Mouse (Mus musculus): ENCODE measurements around the gene Dppa1. TPM values are rescaled to one million over a fixed set of nuclear protein-coding genes. Genes with fewer than 3 reads are reported as not detected.
"Not testable (repeated sequence)": the region's sequence is repeated elsewhere in the genome, so short reads cannot be mapped to it uniquely, and the experiment has no call there.

Dppa1 gene
- not detected for total RNA-seq (2021)
- long read RNA-seq, experiment 1: 0 reads
- long read RNA-seq, experiment 2: 0 reads

GRCm38 (mm10) chr11:46629211-46629795, at the start of gene Dppa1:
Dppa1 (minus strand) TSS chr11:46629261.
- intact Hi-C loops (cut with DNase I): no loop called here
- no peak for TF ChIP-seq CTCF (IDR thresholded peaks at IDR 0.05)
- no peak within 1 kb of the TSS for H3K4me3 ChIP-seq

GRCm38 (mm10) chr11:46667938-46668337, 38.9 kb upstream of the Dppa1 start:
- TF ChIP-seq CTCF (IDR thresholded peaks at IDR 0.05): no peak
- H3K27ac ChIP-seq: no peak overlapping the region
- DNase-seq: no peak
- no peak overlapping the region for H3K4me3 ChIP-seq
- intact Hi-C loops (cut with DNase I): no loop called here

More at GRCm38 (mm10) chr11:46629211-46629795, at the start of gene Dppa1:
- no peak within 1 kb of the TSS for H3K27ac ChIP-seq
- no peak for DNase-seq

GRCm38 (mm10) chr11:46667105-46667504, 38.0 kb upstream of the Dppa1 start:
- no peak overlapping the region for H3K27ac ChIP-seq
- DNase-seq: no peak
- no peak for TF ChIP-seq CTCF (IDR thresholded peaks at IDR 0.05)
- no peak overlapping the region for H3K4me3 ChIP-seq
- intact Hi-C loops (cut with DNase I): no loop called here

DNA sequence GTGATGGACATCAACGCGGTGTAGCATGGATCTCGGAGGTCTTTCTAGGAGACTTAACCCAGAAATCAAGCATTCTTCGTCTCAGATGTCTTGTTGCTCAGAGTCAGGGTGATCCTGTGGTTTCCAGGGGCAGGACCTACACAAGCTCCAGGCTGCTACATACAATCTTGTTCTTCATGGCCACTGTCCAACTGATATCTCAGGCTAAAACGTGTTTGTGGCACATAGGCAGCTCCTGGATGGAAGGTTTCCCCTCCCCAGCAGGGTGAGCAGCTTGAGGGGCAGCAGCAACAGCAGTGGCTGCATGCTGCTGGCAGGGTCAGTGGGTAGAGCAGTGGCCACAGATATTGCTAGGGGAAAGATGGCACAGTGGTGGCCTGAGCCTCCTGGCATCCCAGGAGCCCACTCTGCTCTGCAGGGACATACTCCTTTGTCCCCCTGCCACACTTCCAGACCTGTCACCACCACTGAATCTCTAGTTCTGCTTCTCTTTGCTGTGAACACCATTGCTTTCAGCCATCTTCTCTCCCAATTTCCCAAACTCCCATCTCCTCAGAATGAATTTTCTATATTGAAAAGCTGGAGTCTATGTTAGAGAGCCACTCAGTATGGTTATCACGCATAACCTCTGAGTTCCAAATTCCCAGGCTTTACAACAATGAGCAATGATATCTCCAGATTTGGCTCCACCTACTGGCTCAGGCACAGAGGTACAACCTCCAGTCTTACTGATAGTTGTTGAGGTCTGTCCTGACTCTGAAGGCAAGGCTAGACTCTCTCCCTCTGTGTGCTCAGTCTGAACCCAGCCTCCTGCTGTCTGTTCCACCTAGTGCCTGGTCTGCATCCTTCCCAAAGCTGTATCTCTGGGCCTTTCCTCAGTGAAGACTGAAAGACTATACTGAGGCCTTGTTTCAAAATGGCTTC, 36.8 kb upstream of the Dppa1 start:
- intact Hi-C loops (cut with DNase I): no loop called here
- no peak for DNase-seq
- Histone ChIP-seq H3K27ac (no peak overlapping the region), H3K4me3 (no peak overlapping the region)
- TF ChIP-seq CTCF (IDR thresholded peaks at IDR 0.05): peak; percentile 33; the same call in 1 of the 2 replicates

DNA sequence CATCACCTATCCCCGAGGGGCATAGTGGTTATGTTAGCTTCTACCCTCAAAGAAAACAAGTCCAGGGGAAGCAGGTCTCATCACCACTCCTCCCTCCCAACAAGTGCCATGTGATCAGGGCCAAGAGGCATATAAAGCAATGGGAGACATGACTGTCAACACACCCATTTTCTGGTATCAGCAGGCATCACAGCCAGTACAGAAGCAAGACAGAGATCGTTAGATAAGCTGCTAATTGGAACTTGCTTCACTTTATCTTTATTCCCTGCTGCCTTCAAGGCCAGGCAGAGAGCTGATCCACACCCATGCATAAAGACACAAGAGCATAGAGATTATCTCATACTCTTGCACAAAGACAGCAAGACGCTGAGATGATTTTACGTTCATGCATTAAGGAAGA, 34.2 kb upstream of the Dppa1 start:
- intact Hi-C loops (cut with DNase I): no loop called here

GRCm38 (mm10) chr11:46652476-46652875, 23.4 kb upstream of the Dppa1 start:
- TF ChIP-seq CTCF (IDR thresholded peaks at IDR 0.05): no peak
- Histone ChIP-seq H3K4me3 (no peak overlapping the region), H3K27ac (no peak overlapping the region)
- intact Hi-C loops (cut with DNase I): no loop called here
- no peak for DNase-seq

More for the DNA sequence above, 34.2 kb upstream of the Dppa1 start:
- no peak for DNase-seq
- TF ChIP-seq CTCF (IDR thresholded peaks at IDR 0.05): no peak
- no peak overlapping the region for H3K27ac ChIP-seq
- no peak overlapping the region for H3K4me3 ChIP-seq

- not testable (repeated sequence) for H3K27ac ChIP-seq, H3K4me3 ChIP-seq, DNase-seq
- intact Hi-C loops (cut with DNase I): loop anchor here (1.0 kb wide), 1 partner anchor 22 kb away; no protein-coding TSS in a partner anchor
These were observed 20.6 kb upstream of the Dppa1 start for GRCm38 (mm10) chr11:46649655-46650054.

- no peak overlapping the region for H3K27ac ChIP-seq
- intact Hi-C loops (cut with DNase I): no loop called here
- no peak for TF ChIP-seq CTCF (IDR thresholded peaks at IDR 0.05)
- no peak overlapping the region for H3K4me3 ChIP-seq
- DNase-seq: no peak
These were observed 15.8 kb upstream of the Dppa1 start for GRCm38 (mm10) chr11:46644824-46645223.

GRCm38 (mm10) chr11:46636568-46636967, 7.5 kb upstream of the Dppa1 start:
- intact Hi-C loops (cut with DNase I): no loop called here

DNA sequence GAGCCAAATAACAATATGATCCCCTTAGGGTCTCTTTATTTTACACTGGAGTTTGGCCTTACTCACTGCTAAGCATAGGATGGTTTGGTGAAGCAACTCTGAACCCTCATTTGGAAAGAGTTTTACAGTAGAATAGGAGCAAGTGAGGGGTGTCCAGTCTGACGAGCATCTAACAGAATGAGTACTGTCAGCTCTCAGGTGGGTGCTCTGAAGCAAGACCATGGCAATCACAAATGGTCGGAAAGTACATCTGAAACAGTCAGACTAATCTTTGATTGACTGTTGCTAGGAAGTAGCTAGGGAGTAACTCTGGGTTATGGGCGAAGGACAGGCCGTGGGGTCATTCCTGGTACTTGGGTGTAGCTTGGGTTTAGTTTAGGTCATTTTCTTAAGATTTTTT, 6.5 kb upstream of the Dppa1 start:
- DNase-seq; intact Hi-C loops (cut with DNase I); H3K27ac ChIP-seq; H3K4me3 ChIP-seq: not testable (repeated sequence)

More at GRCm38 (mm10) chr11:46636568-46636967, 7.5 kb upstream of the Dppa1 start:
- DNase-seq: no peak
- Histone ChIP-seq H3K4me3 (no peak overlapping the region), H3K27ac (no peak overlapping the region)
- TF ChIP-seq CTCF (IDR thresholded peaks at IDR 0.05): no peak

DNA sequence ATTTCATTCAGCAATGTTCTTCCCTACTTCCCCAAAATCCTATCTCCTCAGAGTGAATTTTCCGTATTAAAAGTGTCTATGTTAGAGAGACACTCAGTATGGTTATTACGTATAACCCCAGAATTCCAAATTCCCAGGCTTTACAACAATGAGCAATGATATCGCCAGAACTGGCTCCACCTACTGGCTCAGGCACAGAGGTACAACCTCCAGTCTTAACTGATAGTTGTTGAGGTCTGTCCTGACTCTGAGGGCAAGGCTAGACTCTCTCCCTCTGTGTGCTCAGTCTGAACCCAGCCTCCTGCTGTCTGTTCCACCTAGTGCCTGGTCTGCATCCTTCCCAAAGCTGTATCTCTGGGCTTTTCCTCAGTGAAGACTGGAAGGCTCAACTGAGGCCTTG, 2.6 kb upstream of the Dppa1 start:
- intact Hi-C loops (cut with DNase I): no loop called here
- peak; percentile 48 for TF ChIP-seq CTCF (IDR thresholded peaks at IDR 0.05)
- Histone ChIP-seq H3K27ac (no peak overlapping the region), H3K4me3 (no peak overlapping the region)
- DNase-seq: no peak

DNA sequence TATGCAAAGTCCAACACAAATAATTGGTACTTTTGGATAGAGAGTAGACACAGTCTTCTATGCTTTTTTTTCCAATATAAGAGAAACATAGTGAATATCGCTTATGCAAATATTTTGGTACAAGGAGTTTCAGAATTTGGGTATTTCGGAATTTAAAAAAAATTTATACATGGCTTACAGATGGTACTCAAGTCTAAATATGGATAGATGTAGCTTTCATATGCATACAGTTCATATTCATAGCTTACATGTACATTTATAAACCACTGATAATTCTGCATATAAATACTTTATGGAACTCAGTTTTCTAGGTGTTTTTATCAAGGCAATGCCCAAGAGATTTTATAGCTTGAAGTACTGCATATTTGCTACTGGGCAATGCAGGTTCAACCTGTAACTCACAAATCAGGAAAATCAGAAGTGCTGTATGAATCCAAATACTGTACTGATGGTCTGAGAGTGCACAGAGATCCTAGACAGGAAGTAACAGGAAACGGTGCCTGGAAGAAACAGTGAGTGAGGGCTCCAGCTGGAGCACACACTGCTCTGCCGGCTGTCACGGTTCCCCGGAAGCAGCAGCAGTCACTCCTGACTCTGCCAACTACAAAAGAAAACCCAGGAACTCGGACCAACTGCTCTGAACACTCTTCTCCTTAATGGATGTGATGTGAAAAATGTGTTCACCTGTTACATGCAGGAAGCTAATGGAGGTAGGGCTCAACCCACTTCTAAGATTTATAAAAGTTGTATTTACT, 8.5 kb downstream of the Dppa1 start:
- Histone ChIP-seq H3K4me3 (no peak overlapping the region), H3K27ac (no peak overlapping the region)
- TF ChIP-seq CTCF (IDR thresholded peaks at IDR 0.05): no peak
- no peak for DNase-seq
- intact Hi-C loops (cut with DNase I): no loop called here

DNA sequence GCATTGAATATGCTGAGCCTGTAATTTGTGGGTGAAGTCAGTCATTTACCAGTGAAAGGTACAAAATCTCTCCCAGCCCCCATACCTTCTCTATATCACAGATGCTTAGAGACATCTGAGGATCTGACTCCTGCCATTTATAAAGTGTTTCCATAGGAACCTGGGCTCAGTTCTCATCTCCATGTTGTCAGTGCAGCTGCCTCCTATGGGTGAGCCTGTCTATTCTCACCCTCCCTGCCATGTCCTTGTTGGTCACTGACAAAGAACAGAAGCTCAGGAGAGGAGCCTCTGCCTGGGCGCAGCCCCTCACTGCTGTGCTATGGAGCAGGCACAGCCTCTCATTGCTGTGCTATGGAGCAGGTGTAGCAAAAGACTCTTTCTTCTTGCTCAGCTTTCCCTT, 9.1 kb downstream of the Dppa1 start:
- no peak for TF ChIP-seq CTCF (IDR thresholded peaks at IDR 0.05)
- intact Hi-C loops (cut with DNase I): no loop called here
- DNase-seq: no peak
- Histone ChIP-seq H3K4me3 (no peak overlapping the region), H3K27ac (no peak overlapping the region)
